Mouse (Mus musculus) bone marrow, adult 2 months (tissue): ENCODE results near the gene Unc13b.

Experiments
- CTCF ChIP-seq: fragments of 200-500 bp; IDR thresholded peaks from 2 replicates; pipeline ENCODE4 v1.5.1; 2011; ENCODE audit warnings: low read length, control low read depth; ENCODE audit not compliant: control insufficient read depth, insufficient read depth
- POLR2A ChIP-seq: fragments of 200-500 bp; IDR thresholded peaks from 2 replicates; pipeline ENCODE4 v1.6.1; 2011; ENCODE audit warnings: low read depth, mild to moderate bottlenecking, control low read depth, low read length, borderline replicate concordance; ENCODE audit not compliant: control insufficient read depth

- no peak for TF ChIP-seq POLR2A
- no peak for TF ChIP-seq CTCF
Observed at GRCm38 (mm10) chr4:43065471-43065870, 6.7 kb downstream of the Unc13b start.
